Mouse (Mus musculus): Measurements from ENCODE around the gene Rsph6a.

DNA sequence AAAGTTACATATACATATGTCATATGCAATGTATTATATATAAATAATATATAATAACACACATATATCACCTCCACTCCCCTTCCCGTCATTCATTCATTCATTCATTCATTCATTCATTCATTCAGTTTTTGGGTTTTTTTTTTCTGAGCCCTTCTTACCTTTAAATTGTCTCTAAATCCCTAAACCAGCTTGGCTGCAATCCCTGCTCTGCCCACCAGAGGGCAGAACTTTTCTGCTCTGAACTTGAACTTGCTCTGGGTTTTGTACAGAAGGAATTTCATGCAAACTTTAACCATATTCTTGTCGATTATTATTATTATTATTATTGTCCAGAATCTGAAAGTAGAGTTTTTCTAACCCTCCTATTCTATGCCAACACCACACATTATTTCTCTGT lies 14.2 kb downstream of the Rsph6a start:
- TF ChIP-seq POLR2A (IDR thresholded peaks at IDR 0.05; ENCODE audit: borderline replicate concordance, extremely low read depth, insufficient read depth, insufficient read length, poor library complexity, severe bottlenecking) (no peak), CTCF (IDR thresholded peaks at IDR 0.05; ENCODE audit: borderline replicate concordance, extremely low read depth, insufficient read depth, insufficient read length) (peak; percentile 85; the same call in 1 of the 2 replicates)
